Mouse (Mus musculus) stomach, embryonic 15.5 days (tissue): Measurements from ENCODE around the gene Olfr330. TPM values are rescaled to one million over a fixed set of nuclear protein-coding genes. Genes with fewer than 3 reads are reported as not detected.

Source experiments
- polyA plus RNA-seq: library from polyadenylated mRNA; unstranded; fragments of >200 nt; fragmentation: Nextera tagmentation; extraction: Ambion mirVana; gene quantifications from 2 replicates; pipeline ENCODE4 v1.2.1, GENCODE M21; 2015

Olfr330 gene
- polyA plus RNA-seq, 1 experiment from 2014 or later, result not detected

Other genes starting within 250 kb of the Olfr330 start
- 26.9 and 27.5 TPM in 2 replicates for gene Zfp692, start 227.8 kb downstream of the Olfr330 start, polyA plus RNA-seq
- gene Zfp672, start 204.5 kb downstream of the Olfr330 start, polyA plus RNA-seq, result 37.8 and 42.6 TPM in 2 replicates
- 30.7 and 30.8 TPM in 2 replicates for gene Sh3bp5l, start 204.1 kb downstream of the Olfr330 start, polyA plus RNA-seq
- 237 and 326 TPM in 2 replicates for gene Lypd8, start 155.8 kb downstream of the Olfr330 start, polyA plus RNA-seq
- 0.19 and 0.24 TPM in 2 replicates for gene 1810065E05Rik, start 113.7 kb downstream of the Olfr330 start, polyA plus RNA-seq
- gene Gm12253, start 102.3 kb downstream of the Olfr330 start, polyA plus RNA-seq, result not detected in 2 replicates
- not detected in 2 replicates for gene Lypd9, start 81.9 kb downstream of the Olfr330 start, polyA plus RNA-seq
- not detected in 2 replicates for gene Olfr30, start 72.6 kb downstream of the Olfr330 start, polyA plus RNA-seq
- gene Olfr332, start 42.3 kb downstream of the Olfr330 start, polyA plus RNA-seq, result not detected in 2 replicates
- gene Olfr331, start 32.3 kb downstream of the Olfr330 start, polyA plus RNA-seq, result not detected in 2 replicates
- not detected in 2 replicates for gene Olfr329-ps, start 11.6 kb upstream of the Olfr330 start, polyA plus RNA-seq
- 0.06 TPM in 1 of 2 replicates, not detected in the other for gene Olfr328, start 20.8 kb upstream of the Olfr330 start, polyA plus RNA-seq
- not detected in 2 replicates for gene Olfr224, start 35.7 kb upstream of the Olfr330 start, polyA plus RNA-seq
- gene Olfr325, start 42.9 kb upstream of the Olfr330 start, polyA plus RNA-seq, result not detected in 2 replicates
- gene Olfr324, start 60.3 kb upstream of the Olfr330 start, polyA plus RNA-seq, result not detected in 2 replicates
- gene 2210407C18Rik, start 81.2 kb upstream of the Olfr330 start, polyA plus RNA-seq, result 0.84 and 2.3 TPM in 2 replicates
- gene Olfr323, start 95.7 kb upstream of the Olfr330 start, polyA plus RNA-seq, result not detected in 2 replicates
- 0.45 and 1.2 TPM in 2 replicates for gene Trim58, start 105.6 kb upstream of the Olfr330 start, polyA plus RNA-seq
- gene Olfr322, start 123.9 kb upstream of the Olfr330 start, polyA plus RNA-seq, result not detected in 2 replicates
- gene Olfr320, start 146.3 kb upstream of the Olfr330 start, polyA plus RNA-seq, result not detected in 2 replicates
- not detected in 2 replicates for gene Olfr319, start 164.3 kb upstream of the Olfr330 start, polyA plus RNA-seq
- not detected in 2 replicates for gene Olfr318, start 189.2 kb upstream of the Olfr330 start, polyA plus RNA-seq
- gene Olfr317, start 204.4 kb upstream of the Olfr330 start, polyA plus RNA-seq, result not detected in 2 replicates
- gene Olfr316, start 217.9 kb upstream of the Olfr330 start, polyA plus RNA-seq, result not detected in 2 replicates
- gene Olfr315, start 238.4 kb upstream of the Olfr330 start, polyA plus RNA-seq, result not detected in 2 replicates
- not detected in 2 replicates for gene Olfr314, start 248.1 kb upstream of the Olfr330 start, polyA plus RNA-seq